Mouse (Mus musculus) G1E (cell line): ENCODE results near the gene Fam122b. TPM values are rescaled to one million over a fixed set of nuclear protein-coding genes. Genes with fewer than 3 reads are reported as not detected.
"Not testable (repeated sequence)": the region's sequence is repeated elsewhere in the genome, so short reads cannot be mapped to it uniquely, and the experiment has no call there.

Source experiments
- ATAC-seq: 2 replicates; pipeline ENCODE4 v1.8.0; 2016; ENCODE audit warnings: mild to moderate bottlenecking; ENCODE audit not compliant: insufficient number of reproducible peaks, poor library complexity, low FRiP score, severe bottlenecking; ENCODE audit errors: extremely low read depth
- DNase-seq: peaks from one replicate; pipeline ENCODE4 v3.0.0; 2012; ENCODE audit warnings: low spot score
- H3K27me3 ChIP-seq: 2 replicates; pipeline ENCODE4 v1.6.1; 2012; ENCODE audit warnings: mild to moderate bottlenecking, low read length, inconsistent platforms; ENCODE audit not compliant: insufficient read depth
- H3K36me3 ChIP-seq: replicated peaks from 2 replicates; pipeline ENCODE3; 2012; ENCODE audit warnings: mild to moderate bottlenecking, inconsistent platforms
- H3K4me1 ChIP-seq: 2 replicates; pipeline ENCODE4 v1.6.1; 2012; ENCODE audit warnings: low read depth, low read length, inconsistent platforms, mixed read lengths; ENCODE audit not compliant: insufficient read depth
- H3K4me3 ChIP-seq: 2 replicates; pipeline ENCODE4 v1.5.1; 2012; ENCODE audit warnings: low read depth, mild to moderate bottlenecking, inconsistent platforms, low read length, moderate library complexity, mixed read lengths
- H3K9me3 ChIP-seq: replicated peaks from 2 replicates; pipeline ENCODE4 v1.6.1; 2012; ENCODE audit warnings: inconsistent platforms
- CTCF ChIP-seq: IDR thresholded peaks from 2 replicates; pipeline ENCODE4 v1.5.1; 2012; ENCODE audit warnings: low read depth, low read length, inconsistent platforms, mixed read lengths
- GATA1 ChIP-seq: IDR thresholded peaks from 2 replicates; pipeline ENCODE4 v1.6.1; 2012; ENCODE audit warnings: borderline replicate concordance, low read length, inconsistent platforms, mixed read lengths
- GATA2 ChIP-seq: IDR thresholded peaks from 2 replicates; pipeline ENCODE4 v1.6.1; 2012; ENCODE audit warnings: low read depth, low read length, inconsistent platforms, borderline replicate concordance
- POLR2AphosphoS5 ChIP-seq: IDR thresholded peaks from 2 replicates; pipeline ENCODE4 v1.6.1; 2012; ENCODE audit warnings: low read depth, low read length, inconsistent platforms; ENCODE audit not compliant: insufficient replicate concordance
- TAL1 ChIP-seq: conservative IDR thresholded peaks from 2 replicates; pipeline ENCODE4 v1.6.1; 2012; ENCODE audit warnings: low read depth, low read length, inconsistent platforms, mixed read lengths
- polyA plus RNA-seq: library from polyadenylated mRNA; stranded (reverse); fragments of >175 nt; gene quantifications from 2 replicates; pipeline ENCODE4 v1.2.3, GENCODE M21; 2012
- total RNA-seq, 2 experiments: library from RNA; stranded (forward) in 1 of 2; stranded (reverse) in 1 of 2; fragments of 200-1000 nt in 1 of 2; fragments of >200 nt in 1 of 2; fragmentation: Nextera tagmentation in 1 of 2; gene quantifications; 2 replicates each; pipeline ENCODE4 v1.2.3; 2014 to 2017

Gene Fam122b
- 39.2 and 40.0 TPM in 2 replicates for total RNA-seq (2014; fragmentation: Nextera tagmentation)
- 7.3 TPM in 2 replicates for total RNA-seq (2017)
- 9.4 and 10.1 TPM in 2 replicates for polyA plus RNA-seq

GRCm38 (mm10) chrX:53269289-53270062, at the start of gene Fam122b:
Fam122b (minus strand) TSS chrX:53269805.
- Histone ChIP-seq H3K9me3 (no peaks in the 10 kb centered on the region), H3K36me3 (peaks cover 2% of the 10 kb centered on the region), H3K4me3 (peak within 1 kb of the TSS; percentile 76), H3K4me1 (peaks cover 17% of the 10 kb centered on the region), H3K27me3 (no peaks in the 10 kb centered on the region)
- ATAC-seq = peak; percentile 71
- TF ChIP-seq GATA1 (no peak), TAL1 (no peak), POLR2AphosphoS5 (no peak), CTCF (no peak), GATA2 (no peak)
- peak; percentile 75 for DNase-seq

GRCm38 (mm10) chrX:53287924-53288323, 18.3 kb upstream of the Fam122b start:
- Histone ChIP-seq H3K27me3 (no peaks in the 10 kb centered on the region), H3K4me1 (no peaks in the 10 kb centered on the region), H3K9me3 (no peaks in the 10 kb centered on the region), H3K4me3 (no peak overlapping the region), H3K36me3 (no peaks in the 10 kb centered on the region)
- ATAC-seq (no peak), DNase-seq (no peak)
- TF ChIP-seq POLR2AphosphoS5 (no peak), GATA2 (no peak), TAL1 (no peak), GATA1 (no peak), CTCF (no peak)

- DNase-seq (no peak), ATAC-seq (no peak)
- H3K36me3 ChIP-seq = no peaks in the 10 kb centered on the region
- H3K9me3 ChIP-seq = no peaks in the 10 kb centered on the region
- no peak within 1 kb of the TSS for H3K4me3 ChIP-seq
- H3K4me1 ChIP-seq = peaks cover 6% of the 10 kb centered on the region
- no peak for TF ChIP-seq GATA1
- TF ChIP-seq GATA2 = no peak
- TF ChIP-seq CTCF = no peak
- no peak for TF ChIP-seq POLR2AphosphoS5
- no peak for TF ChIP-seq TAL1
- H3K27me3 ChIP-seq = no peaks in the 10 kb centered on the region
These were observed 3.5 kb upstream of the Fam122b start, which contains the start of gene Fam122c for GRCm38 (mm10) chrX:53273124-53273523. Fam122c (plus strand) TSS chrX:53273424.

GRCm38 (mm10) chrX:53271628-53272027, 2.0 kb upstream of the Fam122b start:
- H3K27me3 ChIP-seq, H3K36me3 ChIP-seq, H3K4me3 ChIP-seq, H3K4me1 ChIP-seq, DNase-seq, ATAC-seq, H3K9me3 ChIP-seq: not testable (repeated sequence)

- no peaks in the 10 kb centered on the region for H3K9me3 ChIP-seq
- H3K27me3 ChIP-seq = no peaks in the 10 kb centered on the region
- TF ChIP-seq GATA1 = no peak
- TF ChIP-seq POLR2AphosphoS5 = no peak
- no peak for TF ChIP-seq TAL1
- peak overlapping the region; percentile 76; the same call in 1 of the 2 replicates for H3K4me3 ChIP-seq
- peaks cover 2% of the 10 kb centered on the region for H3K36me3 ChIP-seq
- ATAC-seq = no peak
- no peak for DNase-seq
- peaks cover 17% of the 10 kb centered on the region for H3K4me1 ChIP-seq
These were observed 443 bp upstream of the Fam122b start for GRCm38 (mm10) chrX:53270063-53270432.

- H3K9me3 ChIP-seq = no peaks in the 10 kb centered on the region
- TF ChIP-seq CTCF (no peak), GATA2 (no peak), TAL1 (no peak), GATA1 (no peak), POLR2AphosphoS5 (no peak)
These were observed 749 bp downstream of the Fam122b start for GRCm38 (mm10) chrX:53268856-53269255.

More at GRCm38 (mm10) chrX:53268856-53269255, 749 bp downstream of the Fam122b start:
- H3K36me3 ChIP-seq = peaks cover 7% of the 10 kb centered on the region
- H3K4me1 ChIP-seq = peaks cover 17% of the 10 kb centered on the region
- peak; percentile 47 for DNase-seq
- peak overlapping the region; percentile 76 for H3K4me3 ChIP-seq
- H3K27me3 ChIP-seq = no peaks in the 10 kb centered on the region
- peak; percentile 87 for ATAC-seq
